Mouse (Mus musculus) lung, postnatal 0 days (tissue): ENCODE measurements around the gene Duox1. TPM values are rescaled to one million over a fixed set of nuclear protein-coding genes. Genes with fewer than 3 reads are reported as not detected.

Experiments used
- ATAC-seq: fragments of 200-750 bp; cut with Nextera tagmentation; 2 replicates; pipeline ENCODE4 v1.8.0; 2017; ENCODE audit warnings: moderate library complexity
- DNase-seq: peaks from one replicate; pipeline ENCODE4 v3.0.0-alpha.2; 2016; ENCODE audit warnings: low spot score
- H3K27ac ChIP-seq: fragments of 300-500 bp; sonication (generic); 2 replicates; pipeline ENCODE4 v1.5.1; 2014; ENCODE audit warnings: antibody characterized with exemption, mild to moderate bottlenecking, low read length, mixed read lengths
- H3K27me3 ChIP-seq: fragments of 300-500 bp; sonication (generic); replicated peaks from 2 replicates; pipeline ENCODE4 v1.6.1; 2014; ENCODE audit warnings: low read length, mixed read lengths; ENCODE audit not compliant: insufficient read depth
- H3K36me3 ChIP-seq: fragments of 300-500 bp; sonication (generic); 2 replicates; pipeline ENCODE4 v1.6.1; 2014; ENCODE audit warnings: low read length, mixed read lengths; ENCODE audit not compliant: insufficient read depth
- H3K4me1 ChIP-seq: fragments of 300-500 bp; sonication (generic); 2 replicates; pipeline ENCODE4 v1.6.1; 2014; ENCODE audit warnings: antibody characterized with exemption, low read depth, low read length, mixed read lengths; ENCODE audit not compliant: insufficient read depth
- H3K4me2 ChIP-seq: fragments of 300-500 bp; sonication (generic); replicated peaks from 2 replicates; pipeline ENCODE4 v1.6.1; 2014; ENCODE audit warnings: low read depth, mild to moderate bottlenecking, low read length, moderate library complexity, mixed read lengths
- H3K4me3 ChIP-seq: fragments of 300-500 bp; sonication (generic); 2 replicates; pipeline ENCODE4 v1.5.1; 2014; ENCODE audit warnings: low read depth, low read length
- H3K9ac ChIP-seq: fragments of 300-500 bp; sonication (generic); replicated peaks from 2 replicates; pipeline ENCODE4 v1.6.1; 2014; ENCODE audit warnings: low read depth, mild to moderate bottlenecking
- H3K9me3 ChIP-seq: fragments of 300-500 bp; sonication (generic); 2 replicates; pipeline ENCODE4 v1.6.1; 2016; ENCODE audit warnings: low read length, mixed read lengths
- CTCF ChIP-seq: IDR thresholded peaks from 2 replicates; pipeline ENCODE4 v1.5.1; 2016; ENCODE audit warnings: antibody characterized with exemption, mild to moderate bottlenecking
- EP300 ChIP-seq: IDR thresholded peaks from 2 replicates; pipeline ENCODE4 v1.6.1; 2016; ENCODE audit warnings: antibody characterized with exemption, mild to moderate bottlenecking, control low read depth
- WGBS: fragments of 180-500 bp; shearing (Covaris S2); extraction: QIAGEN DNeasy Blood & Tissue Kit; methylation state at CpG from one replicate; pipeline ENCODE4 v1.1.7; 2014; 5-methylcytosine and 5-hydroxymethylcytosine counted together
- polyA plus RNA-seq: library from polyadenylated mRNA; unstranded; fragments of >200 nt; fragmentation: Nextera tagmentation; extraction: Ambion mirVana; gene quantifications from 2 replicates; pipeline ENCODE4 v1.2.1, GENCODE M21; 2015

Gene Duox1
- polyA plus RNA-seq, 1 experiment from 2014 or later, result 0.06 TPM

DNA sequence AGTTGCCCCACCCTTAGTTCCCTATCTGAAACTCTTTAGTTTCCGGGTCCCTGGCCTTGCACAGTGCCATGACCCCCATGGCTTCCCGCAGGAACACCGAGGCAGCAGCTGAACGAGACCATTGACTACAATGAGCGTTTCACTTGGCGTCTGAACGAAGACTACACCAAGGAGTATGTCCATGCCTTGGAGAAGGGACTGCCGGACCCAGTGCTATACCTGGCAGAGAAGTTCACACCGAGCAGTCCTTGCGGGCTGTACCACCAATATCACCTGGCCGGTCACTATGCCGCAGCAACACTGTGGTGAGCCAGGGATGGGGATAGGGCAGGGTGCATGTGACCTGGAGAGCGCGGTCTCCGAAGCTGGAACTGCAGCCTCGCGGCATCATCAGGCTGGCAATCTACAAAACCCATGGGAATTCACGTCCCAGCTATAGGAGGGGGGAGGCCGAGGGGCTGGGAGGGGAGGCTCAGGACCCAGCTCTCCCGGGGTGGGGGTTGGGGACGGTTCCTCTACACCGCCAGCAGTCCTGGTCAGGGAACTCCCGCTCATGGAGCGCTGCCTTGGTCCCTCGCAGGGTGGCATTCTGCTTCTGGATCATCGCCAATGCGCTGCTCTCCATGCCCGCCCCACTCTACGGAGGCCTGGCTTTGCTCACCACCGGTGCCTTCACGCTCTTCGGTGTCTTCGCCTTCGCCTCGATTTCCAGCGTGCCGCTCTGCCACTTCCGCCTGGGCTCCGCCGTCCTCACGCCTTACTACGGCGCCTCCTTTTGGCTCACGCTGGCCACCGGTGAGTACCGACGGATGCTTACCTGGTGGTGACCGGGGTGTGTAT, 14.2 kb upstream of the Duox1 start:
- peaks cover 54% of the 10 kb centered on the region for H3K27me3 ChIP-seq
- H3K27ac ChIP-seq, result no peak overlapping the region
- TF ChIP-seq EP300, result no peak
- no peak for TF ChIP-seq CTCF
- no peak for ATAC-seq
- peaks cover 11% of the 10 kb centered on the region; the same call in 1 of the 2 replicates for H3K4me1 ChIP-seq
- no peaks in the 10 kb centered on the region for H3K9me3 ChIP-seq
- no peaks in the 10 kb centered on the region for H3K36me3 ChIP-seq
- WGBS, result 2% methylated on average over 48 of the region's 48 CpGs
- H3K4me3 ChIP-seq, result peak overlapping the region; percentile 20; the same call in 1 of the 2 replicates
- DNase-seq, result no peak
- H3K4me2 ChIP-seq, result peak overlapping the region; percentile 47
- H3K9ac ChIP-seq, result no peak overlapping the region

DNA sequence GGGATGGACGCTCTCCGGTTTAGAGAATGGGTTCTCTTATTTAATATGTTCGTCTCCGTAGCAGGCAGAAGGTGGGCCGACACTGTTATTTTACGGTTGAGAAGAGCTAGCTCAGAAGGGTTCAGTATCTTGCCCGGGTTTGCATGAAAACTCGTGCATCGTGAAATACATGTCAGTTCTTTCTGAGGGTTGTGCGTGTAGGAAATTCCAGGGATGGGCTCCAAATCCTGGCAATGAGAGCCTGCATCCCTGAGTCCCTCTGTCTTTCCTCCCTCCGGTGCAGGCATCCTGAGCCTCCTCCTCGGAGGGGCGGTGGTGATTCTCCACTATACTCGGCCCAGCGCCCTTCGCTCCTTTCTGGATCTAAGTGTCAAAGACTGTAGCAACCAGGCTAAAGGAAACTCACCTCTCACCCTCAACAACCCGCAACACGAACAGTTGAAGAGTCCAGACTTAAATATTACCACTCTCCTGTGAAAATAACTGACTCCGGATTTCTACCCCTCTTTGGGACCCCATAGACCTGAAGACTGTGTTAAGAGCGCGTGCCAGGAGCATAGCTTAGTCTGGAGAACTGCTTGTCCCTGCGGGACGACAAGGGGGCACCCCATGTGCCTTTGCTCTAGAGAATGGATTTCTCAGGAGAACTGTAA, 13.4 kb upstream of the Duox1 start:
- Histone ChIP-seq H3K27ac (no peak overlapping the region), H3K4me2 (peak overlapping the region; percentile 47), H3K4me3 (peak overlapping the region; percentile 20; the same call in 1 of the 2 replicates), H3K4me1 (peaks cover 11% of the 10 kb centered on the region; the same call in 1 of the 2 replicates), H3K9me3 (no peaks in the 10 kb centered on the region), H3K36me3 (no peaks in the 10 kb centered on the region), H3K9ac (no peak overlapping the region), H3K27me3 (peaks cover 53% of the 10 kb centered on the region)
- 9% methylated on average over 23 of the region's 23 CpGs for WGBS
- ATAC-seq (no peak), DNase-seq (no peak)
- TF ChIP-seq EP300, result no peak
- no peak for TF ChIP-seq CTCF

- H3K4me2 ChIP-seq, result no peak overlapping the region
- 7% methylated on average over 9 of the region's 9 CpGs for WGBS
- DNase-seq (peak; percentile 69), ATAC-seq (peak; percentile 58)
- H3K4me3 ChIP-seq, result no peak overlapping the region
- H3K27me3 ChIP-seq, result peaks cover 47% of the 10 kb centered on the region
- no peak overlapping the region for H3K9ac ChIP-seq
- peaks cover 11% of the 10 kb centered on the region; the same call in 1 of the 2 replicates for H3K4me1 ChIP-seq
- TF ChIP-seq EP300 (no peak), CTCF (peak; percentile 78)
- no peaks in the 10 kb centered on the region for H3K36me3 ChIP-seq
- no peak overlapping the region for H3K27ac ChIP-seq
- H3K9me3 ChIP-seq, result no peaks in the 10 kb centered on the region
These were observed 12.8 kb upstream of the Duox1 start for GRCm38 (mm10) chr2:122302574-122303241.

GRCm38 (mm10) chr2:122304544-122304943, 10.9 kb upstream of the Duox1 start:
- ATAC-seq (no peak), DNase-seq (no peak)
- H3K4me2 ChIP-seq, result no peak overlapping the region
- no peak overlapping the region for H3K4me3 ChIP-seq
- WGBS, result 89% methylated on average over 6 of the region's 6 CpGs
- no peaks in the 10 kb centered on the region for H3K36me3 ChIP-seq
- H3K27me3 ChIP-seq, result peaks cover 28% of the 10 kb centered on the region
- no peak overlapping the region for H3K9ac ChIP-seq
- H3K9me3 ChIP-seq, result no peaks in the 10 kb centered on the region
- 0 out of 2 replicates have a peak, but pooled peaks cover 6% of the 10 kb centered on the region for H3K4me1 ChIP-seq
- TF ChIP-seq CTCF (no peak), EP300 (no peak)
- no peak overlapping the region for H3K27ac ChIP-seq

GRCm38 (mm10) chr2:122305097-122305892, 10.2 kb upstream of the Duox1 start:
- ATAC-seq (no peak), DNase-seq (no peak)
- peaks cover 21% of the 10 kb centered on the region for H3K27me3 ChIP-seq
- H3K9me3 ChIP-seq, result no peaks in the 10 kb centered on the region
- 0 out of 2 replicates have a peak, but pooled peaks cover 6% of the 10 kb centered on the region for H3K4me1 ChIP-seq
- no peak overlapping the region for H3K27ac ChIP-seq
- H3K4me2 ChIP-seq, result no peak overlapping the region
- H3K36me3 ChIP-seq, result no peaks in the 10 kb centered on the region
- no peak overlapping the region for H3K4me3 ChIP-seq
- 82% methylated on average over 16 of the region's 16 CpGs for WGBS
- TF ChIP-seq CTCF (no peak), EP300 (no peak)
- H3K9ac ChIP-seq, result no peak overlapping the region
